Mouse (Mus musculus) intestine, postnatal 0 days (tissue): ENCODE results near the gene Cstf2t. TPM values are rescaled to one million over a fixed set of nuclear protein-coding genes. Genes with fewer than 3 reads are reported as not detected.

Experiments
- ATAC-seq: fragments of 200-750 bp; cut with Nextera tagmentation; 2 replicates; pipeline ENCODE4 v1.8.0; 2017; ENCODE audit warnings: mild to moderate bottlenecking, moderate TSS enrichment, moderate library complexity
- H3K27ac ChIP-seq: fragments of 300-500 bp; sonication (generic); 2 replicates; pipeline ENCODE4 v1.5.1; 2014; ENCODE audit warnings: mild to moderate bottlenecking, low read depth, low read length, moderate library complexity
- H3K27me3 ChIP-seq: fragments of 300-500 bp; sonication (generic); replicated peaks from 2 replicates; pipeline ENCODE4 v1.6.1; 2014; ENCODE audit warnings: low read length, mixed read lengths; ENCODE audit not compliant: control insufficient read depth, insufficient read depth
- H3K36me3 ChIP-seq: fragments of 300-500 bp; sonication (generic); 2 replicates; pipeline ENCODE4 v1.6.1; 2014; ENCODE audit warnings: mild to moderate bottlenecking, moderate library complexity; ENCODE audit not compliant: control insufficient read depth, insufficient read depth
- H3K4me1 ChIP-seq: fragments of 300-500 bp; sonication (generic); replicated peaks from 2 replicates; pipeline ENCODE4 v1.6.1; 2014; ENCODE audit warnings: antibody characterized with exemption, low read length, mixed read lengths; ENCODE audit not compliant: control insufficient read depth, insufficient read depth
- H3K4me2 ChIP-seq: fragments of 300-500 bp; sonication (generic); replicated peaks from 2 replicates; pipeline ENCODE4 v1.6.1; 2014; ENCODE audit warnings: low read depth, mild to moderate bottlenecking, moderate library complexity
- H3K4me3 ChIP-seq: fragments of 300-500 bp; sonication (generic); 2 replicates; pipeline ENCODE4 v1.5.1; 2014; ENCODE audit warnings: low read depth, low read length
- H3K9ac ChIP-seq: fragments of 300-500 bp; sonication (generic); 2 replicates; pipeline ENCODE4 v1.6.1; 2014; ENCODE audit warnings: mild to moderate bottlenecking, low read depth, low read length
- H3K9me3 ChIP-seq: fragments of 300-500 bp; sonication (generic); 2 replicates; pipeline ENCODE4 v1.6.1; 2016; ENCODE audit warnings: mixed run types; ENCODE audit not compliant: control insufficient read depth
- CTCF ChIP-seq: sonication (generic); IDR thresholded peaks from 2 replicates; pipeline ENCODE4 v1.5.1; 2016; ENCODE audit warnings: low read depth, mild to moderate bottlenecking, control low read depth, antibody characterized with exemption, moderate library complexity
- WGBS: fragments of 180-500 bp; shearing (Covaris S2); extraction: QIAGEN DNeasy Blood & Tissue Kit; methylation state at CpG from one replicate; pipeline ENCODE4 v1.1.7; 2014; 5-methylcytosine and 5-hydroxymethylcytosine counted together
- polyA plus RNA-seq: library from polyadenylated mRNA; unstranded; fragments of >200 nt; fragmentation: Nextera tagmentation; extraction: Ambion mirVana; gene quantifications from 2 replicates; pipeline ENCODE4 v1.2.1, GENCODE M21; 2015

The Cstf2t gene
- polyA plus RNA-seq, 1 experiment from 2014 or later: 19.7 TPM

GRCm38 (mm10) chr19:31097857-31098256, 15.2 kb downstream of the Cstf2t start:
- no peak for TF ChIP-seq CTCF
- no peak for ATAC-seq
- WGBS: 81% methylated on average over 3 of the region's 3 CpGs

GRCm38 (mm10) chr19:31099369-31099768, 16.7 kb downstream of the Cstf2t start:
- Histone ChIP-seq H3K36me3 (no peaks in the 10 kb centered on the region), H3K9me3 (no peaks in the 10 kb centered on the region), H3K4me2 (no peak overlapping the region), H3K27me3 (no peaks in the 10 kb centered on the region), H3K4me1 (no peaks in the 10 kb centered on the region), H3K4me3 (no peak overlapping the region), H3K27ac (no peak overlapping the region), H3K9ac (no peak overlapping the region)
- 86% methylated on average over 3 of the region's 3 CpGs for WGBS
- ATAC-seq: no peak
- TF ChIP-seq CTCF: no peak

More at GRCm38 (mm10) chr19:31097857-31098256, 15.2 kb downstream of the Cstf2t start:
- Histone ChIP-seq H3K4me1 (no peaks in the 10 kb centered on the region), H3K9ac (no peak overlapping the region), H3K27me3 (no peaks in the 10 kb centered on the region), H3K4me2 (no peak overlapping the region), H3K36me3 (no peaks in the 10 kb centered on the region), H3K9me3 (no peaks in the 10 kb centered on the region), H3K4me3 (no peak overlapping the region), H3K27ac (no peak overlapping the region)

- Histone ChIP-seq H3K4me1 (no peaks in the 10 kb centered on the region), H3K4me2 (no peak overlapping the region), H3K36me3 (no peaks in the 10 kb centered on the region), H3K9me3 (no peaks in the 10 kb centered on the region), H3K4me3 (no peak overlapping the region), H3K9ac (no peak overlapping the region), H3K27me3 (no peaks in the 10 kb centered on the region), H3K27ac (no peak overlapping the region)
- no peak for ATAC-seq
- 60% methylated on average over 6 of the region's 6 CpGs for WGBS
- no peak for TF ChIP-seq CTCF
Observed at GRCm38 (mm10) chr19:31104764-31105163, 22.1 kb downstream of the Cstf2t start.

- H3K4me2 ChIP-seq: no peak overlapping the region
- H3K9me3 ChIP-seq: no peaks in the 10 kb centered on the region
- 50% methylated on average over 3 of the region's 3 CpGs for WGBS
- H3K27ac ChIP-seq: no peak overlapping the region
- no peak overlapping the region for H3K9ac ChIP-seq
- no peaks in the 10 kb centered on the region for H3K4me1 ChIP-seq
- H3K27me3 ChIP-seq: no peaks in the 10 kb centered on the region
- no peak for ATAC-seq
- H3K36me3 ChIP-seq: no peaks in the 10 kb centered on the region
- H3K4me3 ChIP-seq: no peak overlapping the region
- no peak for TF ChIP-seq CTCF
Observed at GRCm38 (mm10) chr19:31106036-31106435, 23.4 kb downstream of the Cstf2t start.

GRCm38 (mm10) chr19:31106835-31107554, 24.4 kb downstream of the Cstf2t start:
- Histone ChIP-seq H3K27me3 (no peaks in the 10 kb centered on the region), H3K9ac (no peak overlapping the region), H3K27ac (no peak overlapping the region), H3K4me1 (no peaks in the 10 kb centered on the region), H3K4me2 (no peak overlapping the region), H3K4me3 (no peak overlapping the region), H3K36me3 (no peaks in the 10 kb centered on the region), H3K9me3 (no peaks in the 10 kb centered on the region)
- no peak for ATAC-seq
- no peak for TF ChIP-seq CTCF
- WGBS: 37% methylated on average over 9 of the region's 9 CpGs

GRCm38 (mm10) chr19:31114690-31115089, 32.1 kb downstream of the Cstf2t start:
- no peak overlapping the region for H3K27ac ChIP-seq
- H3K27me3 ChIP-seq: no peaks in the 10 kb centered on the region
- H3K9ac ChIP-seq: no peak overlapping the region
- H3K4me2 ChIP-seq: no peak overlapping the region
- no peaks in the 10 kb centered on the region for H3K36me3 ChIP-seq
- 55% methylated on average over 4 of the region's 4 CpGs for WGBS
- no peak for TF ChIP-seq CTCF
- no peak overlapping the region for H3K4me3 ChIP-seq
- no peaks in the 10 kb centered on the region for H3K4me1 ChIP-seq
- no peak for ATAC-seq
- H3K9me3 ChIP-seq: no peaks in the 10 kb centered on the region
